Mouse (Mus musculus): ENCODE measurements around the gene Pcyt2.

Pcyt2 gene

GRCm38 (mm10) chr11:120617519-120618112 lies at the start of gene Pcyt2:
Gene Pcyt2 (minus strand): TSS chr11:120617936.
- peak; percentile 97 for DNase-seq

GRCm38 (mm10) chr11:120666617-120667016 lies 48.9 kb upstream of the Pcyt2 start:
- no peak for DNase-seq

GRCm38 (mm10) chr11:120665406-120665805 lies 47.7 kb upstream of the Pcyt2 start:
- no peak for DNase-seq

GRCm38 (mm10) chr11:120663714-120664113 lies 46.0 kb upstream of the Pcyt2 start:
- DNase-seq: no peak

GRCm38 (mm10) chr11:120662759-120663158 lies 45.0 kb upstream of the Pcyt2 start:
- peak; percentile 37 to 46 for DNase-seq

- DNase-seq: no peak
These were observed 43.3 kb upstream of the Pcyt2 start, which contains the start of gene Notum for GRCm38 (mm10) chr11:120661076-120661460. Gene Notum (minus strand): TSS chr11:120661175.

GRCm38 (mm10) chr11:120660301-120661075 lies 42.8 kb upstream of the Pcyt2 start:
- DNase-seq: peak; percentile 25 to 57

GRCm38 (mm10) chr11:120659509-120660300 lies 42.0 kb upstream of the Pcyt2 start:
- no peak for DNase-seq

GRCm38 (mm10) chr11:120658876-120659410 lies 41.2 kb upstream of the Pcyt2 start:
- peak; percentile 75 to 81 for DNase-seq

GRCm38 (mm10) chr11:120657301-120657700 lies 39.6 kb upstream of the Pcyt2 start:
- DNase-seq: no peak

GRCm38 (mm10) chr11:120654741-120655140 lies 37.0 kb upstream of the Pcyt2 start:
- no peak for DNase-seq

- DNase-seq: no peak
These were observed 34.1 kb upstream of the Pcyt2 start for GRCm38 (mm10) chr11:120651872-120652271.

- DNase-seq: peak; percentile 57 to 64
These were observed 30.3 kb upstream of the Pcyt2 start, which contains the start of gene Myadml2 for GRCm38 (mm10) chr11:120648001-120648476. Gene Myadml2 (minus strand): TSS chr11:120648158.

GRCm38 (mm10) chr11:120647047-120647830 lies 29.5 kb upstream of the Pcyt2 start:
- no peak for DNase-seq

- DNase-seq: peak; percentile 95
These were observed 25.9 kb upstream of the Pcyt2 start, which contains the start of gene Pycr1 for GRCm38 (mm10) chr11:120643601-120643987. Gene Pycr1 (minus strand): TSS chr11:120643769.

- peak; percentile 44 to 45 for DNase-seq
These were observed 25.3 kb upstream of the Pcyt2 start for GRCm38 (mm10) chr11:120642939-120643600.

- no peak for DNase-seq
These were observed 24.1 kb upstream of the Pcyt2 start for GRCm38 (mm10) chr11:120641869-120642268.

GRCm38 (mm10) chr11:120641255-120641654 lies 23.5 kb upstream of the Pcyt2 start:
- no peak for DNase-seq

- DNase-seq: no peak
These were observed 17.1 kb upstream of the Pcyt2 start for GRCm38 (mm10) chr11:120634810-120635209.

GRCm38 (mm10) chr11:120633520-120634343 lies 16.0 kb upstream of the Pcyt2 start, which contains the start of gene Mafg:
Gene Mafg (minus strand): TSS chr11:120633600.
- DNase-seq: peak; percentile 95
